Mouse (Mus musculus) WW6 (cell line): ENCODE results near the gene Cers6.

ENCODE experiments used
- DNase-seq: peaks from one replicate; pipeline ENCODE4 v3.0.0-alpha.2; 2013; ENCODE audit warnings: low read depth, low spot score

The Cers6 gene

DNA sequence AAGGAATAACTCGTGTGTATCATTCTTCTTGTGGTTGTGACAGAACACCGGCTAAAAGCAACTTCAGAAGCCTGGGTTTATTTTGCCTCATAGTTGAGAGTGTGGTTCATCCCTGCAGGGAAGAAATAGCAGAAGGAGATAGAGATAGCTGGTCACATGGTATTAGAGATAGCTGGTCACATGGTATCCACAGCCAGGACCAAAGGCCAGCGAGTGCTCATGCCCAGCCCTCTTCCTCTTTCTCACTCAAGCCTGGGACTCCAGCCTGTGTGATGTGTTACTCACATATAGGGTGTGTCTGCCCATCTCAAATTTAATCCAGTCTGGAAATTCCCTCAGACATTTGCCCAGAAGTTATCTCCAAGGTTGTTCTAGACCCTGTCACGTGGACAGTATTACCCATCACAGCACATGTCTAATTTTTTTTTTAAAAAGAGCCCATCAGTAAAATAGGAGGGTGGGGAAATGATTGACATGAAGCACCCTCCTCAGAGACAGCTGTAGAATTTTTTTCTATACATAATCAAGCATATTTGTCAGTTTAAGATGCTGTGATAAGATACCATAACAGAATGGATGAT, 17.9 kb downstream of the Cers6 start:
- no peak for DNase-seq

DNA sequence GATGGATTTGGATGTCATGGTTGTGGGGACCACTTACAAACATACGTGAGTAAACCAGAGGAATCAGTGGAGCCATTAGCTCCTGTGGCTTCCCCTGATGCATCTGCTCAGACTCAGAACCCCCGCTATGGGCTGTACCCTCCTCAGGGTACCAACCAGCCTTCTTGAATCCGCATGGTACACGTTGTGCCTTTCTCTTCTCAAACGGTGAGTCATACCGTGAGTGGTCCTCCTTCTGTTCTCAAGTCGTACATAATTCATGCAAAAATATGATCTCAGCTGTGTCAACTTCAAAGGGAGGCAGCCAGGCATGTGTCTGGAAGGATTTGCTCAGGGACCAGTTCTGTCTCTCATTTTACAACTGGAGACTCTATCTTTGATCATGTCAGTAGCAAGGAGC, 23.3 kb downstream of the Cers6 start:
- DNase-seq, result no peak

DNA sequence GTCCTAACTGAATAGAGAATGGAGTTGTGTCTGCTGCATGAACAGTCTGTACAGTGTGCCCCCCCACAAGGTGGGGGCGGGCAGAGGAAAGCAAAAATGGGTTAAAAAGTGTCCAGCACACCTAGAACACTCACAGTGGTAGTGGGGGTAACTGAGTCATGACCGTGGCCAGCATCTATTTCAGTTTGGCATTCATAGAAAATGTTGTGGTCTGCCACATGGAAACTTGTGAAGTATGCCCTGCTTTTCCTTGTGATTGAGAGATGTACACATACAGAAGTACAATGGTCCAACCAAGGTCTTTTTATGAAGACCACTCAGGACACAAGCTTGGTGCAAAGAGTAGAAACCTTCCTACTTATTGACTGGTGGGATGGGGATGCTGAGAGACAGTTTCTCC, 24.0 kb downstream of the Cers6 start:
- no peak for DNase-seq

DNA sequence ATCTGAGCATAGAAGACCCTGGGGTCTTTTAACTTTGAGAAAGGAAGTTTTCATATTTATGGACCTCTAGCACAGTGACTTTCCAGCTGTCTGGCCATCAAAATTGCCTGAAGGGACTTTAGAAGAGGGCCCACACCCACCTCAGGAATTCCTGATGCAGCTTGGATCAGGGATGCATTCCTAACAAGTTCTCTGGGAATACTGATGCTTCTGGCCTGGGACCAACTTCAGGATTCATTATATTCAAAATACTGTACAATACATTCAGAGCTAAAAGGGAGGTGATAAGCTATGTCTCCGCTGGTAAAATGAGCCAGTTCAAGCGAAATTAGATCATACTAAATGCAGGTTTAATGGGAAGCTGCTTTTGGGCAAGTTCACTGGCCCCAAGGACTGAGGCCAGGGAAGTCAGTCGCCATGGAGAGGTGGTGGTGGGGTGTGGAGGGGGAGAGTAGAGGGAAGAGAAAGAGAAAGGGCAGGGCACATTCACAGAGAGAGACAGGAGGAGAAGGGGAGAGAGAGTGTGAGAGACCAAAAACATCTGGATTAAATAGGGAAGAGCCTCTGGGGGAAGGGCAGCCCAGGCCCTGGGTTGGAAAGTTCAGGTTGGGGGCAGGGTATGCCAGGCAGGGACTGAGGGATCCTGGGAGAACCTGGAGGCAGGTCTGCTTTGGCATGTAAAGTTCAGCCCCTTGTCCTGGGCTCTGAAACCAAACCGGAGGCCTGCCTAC, 24.7 kb downstream of the Cers6 start:
- no peak for DNase-seq

DNA sequence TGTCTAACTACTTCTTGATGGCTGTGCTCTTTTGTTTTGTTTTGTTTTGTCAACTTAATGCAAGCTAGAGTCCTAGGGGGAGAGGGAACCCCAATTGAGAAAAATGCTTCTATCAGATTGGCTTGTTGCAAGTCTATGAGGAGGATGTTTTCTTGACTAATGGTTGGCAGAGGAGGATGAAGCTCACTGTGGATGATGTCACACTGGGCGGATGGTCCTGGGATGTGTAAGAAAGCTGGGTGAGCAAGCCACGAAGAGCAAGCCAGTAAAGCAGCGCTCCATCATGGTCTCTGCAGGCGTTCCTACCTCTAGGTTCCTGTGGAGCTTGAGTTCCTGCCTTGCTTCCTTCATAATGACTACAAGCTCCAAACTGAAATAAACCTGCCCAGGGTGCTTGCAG, 25.4 kb downstream of the Cers6 start:
- no peak for DNase-seq

DNA sequence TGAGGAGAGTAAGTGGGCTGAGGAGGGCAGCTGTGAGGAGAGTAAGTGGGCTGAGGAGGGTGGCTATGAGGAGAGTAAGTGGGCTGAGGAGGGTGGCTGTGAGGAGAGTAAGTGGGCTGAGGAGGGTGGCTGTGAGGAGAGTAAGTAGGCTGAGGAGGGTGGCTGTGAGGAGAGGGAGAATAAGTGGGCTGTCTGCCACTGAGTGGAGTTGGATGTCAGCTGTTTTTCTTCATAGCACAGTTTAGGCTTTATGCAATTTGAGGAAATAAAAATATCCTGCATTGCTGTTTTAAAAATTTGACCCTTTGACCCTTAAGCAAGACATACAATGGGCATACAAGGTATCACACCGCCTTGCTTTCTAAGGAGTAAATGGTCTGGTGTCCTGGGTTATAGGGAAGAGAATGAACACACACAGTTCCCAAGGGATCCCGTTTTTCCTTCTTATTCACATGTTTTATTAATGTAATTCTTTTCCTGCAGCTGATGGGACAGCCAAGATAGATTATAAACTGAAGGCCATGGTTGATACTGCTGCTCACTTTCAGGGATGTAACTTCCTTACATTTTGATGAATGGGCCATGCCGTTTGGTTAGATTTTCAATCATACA, 27.0 kb downstream of the Cers6 start:
- DNase-seq, result no peak

DNA sequence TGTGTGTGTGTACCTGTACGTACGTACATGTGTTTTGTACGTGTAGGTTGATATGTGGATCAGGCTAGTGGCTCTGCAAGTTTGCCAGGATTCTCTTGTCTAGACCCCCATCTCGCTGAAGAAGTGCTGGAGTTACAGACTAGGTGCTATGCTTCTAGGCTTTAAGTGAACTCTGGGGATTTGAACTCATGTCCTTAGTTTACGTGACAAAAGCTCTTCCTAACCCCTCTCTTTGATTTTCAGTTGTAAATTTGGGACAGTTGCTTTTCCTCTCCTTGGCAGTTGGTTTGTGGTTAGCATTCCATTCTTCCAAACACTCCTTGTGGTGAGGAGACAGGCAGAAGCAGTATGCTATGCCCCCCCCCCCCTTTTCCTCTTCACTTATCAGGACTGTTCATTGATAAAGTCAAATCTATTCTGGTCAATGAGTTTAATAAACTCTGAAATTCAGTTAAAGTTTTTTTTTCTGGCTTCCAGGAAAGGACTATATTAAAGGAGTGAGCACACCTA, 28.5 kb downstream of the Cers6 start:
- no peak for DNase-seq

DNA sequence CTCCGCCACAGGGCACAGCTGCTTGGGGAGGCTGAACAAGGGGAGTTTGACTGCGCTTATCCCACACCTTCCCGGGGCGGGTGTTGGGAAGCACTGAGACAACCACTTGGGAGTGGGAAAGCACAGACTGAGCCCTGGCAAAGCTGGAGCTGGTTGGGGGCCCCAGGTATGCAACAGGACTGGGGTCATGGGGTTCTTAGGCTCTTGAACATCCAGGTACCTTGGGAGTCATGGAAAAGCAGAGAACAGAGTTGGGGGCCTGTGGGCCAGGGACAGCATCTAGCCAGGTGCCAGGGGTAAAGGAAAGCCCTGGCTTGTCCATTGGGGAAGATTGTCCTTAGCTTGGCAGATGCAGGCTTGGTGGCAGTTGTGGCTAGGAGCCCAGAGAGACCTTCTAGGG, 31.2 kb downstream of the Cers6 start:
- DNase-seq, result no peak

DNA sequence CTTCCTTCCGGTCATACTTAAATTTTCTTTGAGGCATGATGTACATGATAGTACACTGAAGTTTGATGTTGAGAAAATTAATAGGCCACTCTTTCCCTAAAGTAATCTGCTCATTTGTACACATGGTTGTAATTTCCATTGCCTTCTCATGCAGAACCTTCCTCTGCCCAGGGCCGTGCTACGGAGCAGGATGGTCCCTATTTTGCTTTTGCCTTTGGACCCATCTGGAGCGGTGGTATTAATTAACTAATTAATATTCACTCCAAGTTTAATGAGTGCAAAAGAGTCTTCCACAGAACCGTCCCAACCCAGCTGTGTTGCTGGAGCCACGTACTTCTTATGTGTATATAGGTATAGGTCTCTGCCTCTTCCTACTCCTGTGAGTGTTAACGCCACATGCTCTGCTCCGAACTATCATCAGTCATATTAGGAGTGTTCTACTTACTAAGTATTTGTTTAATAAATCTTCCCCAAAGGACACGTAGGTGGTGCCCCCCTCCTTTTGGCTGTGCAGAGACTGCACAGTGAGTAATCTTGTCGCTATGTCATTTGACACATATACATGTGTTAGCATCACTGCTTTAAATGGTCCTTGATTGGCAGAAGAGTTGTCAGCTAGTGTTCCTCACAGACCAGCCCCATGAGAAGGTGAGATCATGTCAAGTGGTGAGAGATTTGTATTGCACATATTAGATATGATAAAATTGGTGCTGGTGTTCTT, 34.0 kb downstream of the Cers6 start:
- no peak for DNase-seq

DNA sequence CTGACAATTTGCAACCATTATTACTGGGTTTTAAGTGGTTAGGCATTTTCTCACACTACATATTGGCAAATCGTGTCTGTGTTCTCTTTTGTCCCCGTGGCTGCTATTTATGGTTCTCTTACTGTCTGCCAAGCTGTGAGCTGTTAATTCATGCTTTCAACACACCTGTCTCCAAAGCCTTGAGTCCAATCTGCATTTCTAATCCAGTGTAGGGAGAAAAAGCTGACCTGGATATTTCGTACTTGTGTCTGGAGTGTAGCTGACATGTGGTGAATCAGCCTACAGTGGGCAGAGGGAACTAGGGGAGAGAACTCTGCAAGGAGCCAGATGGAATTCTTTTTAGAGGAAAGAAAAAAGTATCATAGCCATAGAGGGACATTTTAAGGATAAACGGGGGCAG, 35.0 kb downstream of the Cers6 start:
- no peak for DNase-seq

DNA sequence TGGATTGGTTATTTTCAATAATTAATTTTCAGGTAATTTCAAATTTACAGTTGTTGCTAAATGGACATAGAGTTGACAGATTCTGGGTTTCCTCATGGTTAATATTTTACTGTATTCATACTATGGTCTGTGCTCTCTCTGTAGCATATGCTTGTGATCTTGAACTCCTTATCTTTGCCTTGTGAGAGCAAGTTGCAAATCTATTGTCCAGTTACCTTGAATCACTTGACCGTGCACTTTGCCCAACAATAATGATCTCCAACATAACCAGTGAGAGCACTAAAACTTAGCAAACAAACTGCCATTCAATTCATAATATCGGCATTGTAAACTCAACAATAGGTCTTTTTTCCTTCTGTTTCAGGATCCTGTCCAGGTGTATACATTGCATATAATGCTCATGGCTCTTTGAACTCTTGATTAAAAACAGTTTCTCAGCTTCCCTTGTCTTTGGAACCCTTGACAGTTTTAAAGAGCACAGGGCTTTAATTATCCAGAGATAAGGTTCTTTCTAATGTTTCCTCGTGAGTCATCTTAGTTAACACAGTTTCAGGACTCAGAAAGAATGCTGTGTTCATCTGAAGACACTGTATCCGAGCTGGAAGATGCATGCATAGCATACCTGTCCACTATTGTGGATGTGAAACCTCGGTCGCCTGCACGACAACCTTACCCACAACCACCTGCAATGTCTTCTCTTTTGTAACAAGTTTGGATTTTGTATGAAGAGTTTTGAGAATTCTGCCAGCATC, 38.7 kb downstream of the Cers6 start:
- DNase-seq, result no peak

DNA sequence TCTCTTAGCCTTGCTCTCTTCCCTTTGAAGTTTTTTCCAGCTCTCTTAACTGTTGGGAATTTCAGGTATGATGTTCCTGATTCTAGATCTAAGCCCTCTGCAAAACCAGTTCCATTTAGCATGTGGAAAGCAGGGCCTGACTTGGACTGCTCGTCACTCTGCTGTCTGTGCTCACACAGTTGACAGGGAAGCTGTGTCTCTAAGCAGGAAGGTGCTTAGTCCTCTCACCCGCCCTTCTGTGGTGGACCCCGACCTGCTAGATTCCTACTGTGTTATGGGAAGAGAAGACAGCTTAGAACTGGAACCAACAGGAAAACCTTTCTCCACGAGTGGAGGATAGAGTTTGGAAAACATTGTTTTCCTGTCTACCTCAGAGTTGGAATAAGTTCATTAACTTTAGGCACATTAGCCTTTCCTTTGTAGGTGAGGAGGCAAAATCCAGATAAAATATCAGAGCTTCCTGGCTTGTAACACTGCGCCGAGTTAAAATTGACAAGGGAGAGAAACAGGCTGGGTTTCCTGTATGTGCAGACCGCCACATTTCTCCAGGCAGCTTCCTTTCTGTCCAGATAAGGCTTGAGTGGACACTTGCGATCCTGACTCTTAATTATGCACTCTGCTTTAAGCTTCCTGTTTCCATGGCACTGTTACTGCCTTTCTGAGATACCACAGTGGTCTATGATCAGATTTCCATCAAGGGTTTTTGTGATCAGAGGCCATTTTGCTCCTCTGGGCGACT, 39.6 kb downstream of the Cers6 start:
- no peak for DNase-seq

DNA sequence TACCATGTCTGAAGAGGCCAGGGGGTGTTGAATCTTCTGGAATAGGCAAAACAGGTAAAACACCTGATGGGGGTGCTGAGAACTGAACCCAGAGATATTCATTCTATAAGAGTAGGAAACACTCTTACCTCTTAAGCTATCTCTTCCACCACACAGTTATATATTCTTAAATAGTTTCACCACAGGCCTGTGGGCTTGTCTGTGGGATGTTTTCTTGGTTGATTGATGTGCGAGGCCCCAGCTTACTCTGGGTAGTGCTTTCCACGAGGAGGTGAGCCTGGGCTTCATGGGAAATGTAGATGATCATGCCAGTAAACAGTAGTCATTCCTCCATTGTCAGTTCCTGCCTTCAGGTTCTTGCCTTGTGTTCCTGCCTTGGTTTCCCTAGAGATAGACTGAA, 40.5 kb downstream of the Cers6 start:
- no peak for DNase-seq

DNA sequence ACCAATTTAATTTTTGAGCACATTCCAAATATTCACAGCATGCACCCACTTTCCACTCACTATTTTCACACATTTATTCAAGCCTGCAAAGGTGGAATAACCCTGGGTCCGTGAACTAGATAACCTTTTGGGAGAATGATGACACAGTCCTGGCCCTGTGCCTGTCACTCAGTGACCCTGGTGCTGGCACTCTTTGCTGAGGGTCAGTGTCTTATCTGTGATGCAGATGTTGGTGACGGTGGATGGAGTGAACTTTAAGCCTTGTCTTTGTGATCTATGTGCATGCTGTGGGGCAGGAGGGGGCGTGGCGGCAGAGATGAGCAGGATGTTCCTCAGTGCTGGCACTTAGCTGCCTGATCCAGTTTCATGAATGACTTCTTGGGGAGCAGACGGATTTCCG, 41.3 kb downstream of the Cers6 start:
- DNase-seq, result no peak

DNA sequence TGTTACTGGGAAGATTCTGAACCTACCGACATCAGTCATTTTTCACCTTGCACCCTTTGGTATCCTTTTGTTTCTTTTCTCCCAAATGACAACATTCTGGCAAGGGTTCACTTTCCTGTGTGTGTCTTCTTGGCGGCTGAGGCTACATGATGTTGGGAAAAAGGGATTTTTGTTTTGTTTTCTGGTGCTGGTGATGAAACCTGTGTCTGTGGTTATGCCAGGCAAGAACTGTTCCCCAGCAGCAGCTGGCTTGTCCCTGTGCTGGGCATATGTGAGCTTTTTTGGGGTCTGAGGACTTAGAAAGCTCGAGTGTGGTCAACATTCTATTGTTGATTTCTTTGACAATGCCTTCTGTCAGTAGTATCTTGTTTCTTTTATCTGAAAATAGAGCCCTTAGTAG, 45.7 kb downstream of the Cers6 start:
- DNase-seq, result no peak

DNA sequence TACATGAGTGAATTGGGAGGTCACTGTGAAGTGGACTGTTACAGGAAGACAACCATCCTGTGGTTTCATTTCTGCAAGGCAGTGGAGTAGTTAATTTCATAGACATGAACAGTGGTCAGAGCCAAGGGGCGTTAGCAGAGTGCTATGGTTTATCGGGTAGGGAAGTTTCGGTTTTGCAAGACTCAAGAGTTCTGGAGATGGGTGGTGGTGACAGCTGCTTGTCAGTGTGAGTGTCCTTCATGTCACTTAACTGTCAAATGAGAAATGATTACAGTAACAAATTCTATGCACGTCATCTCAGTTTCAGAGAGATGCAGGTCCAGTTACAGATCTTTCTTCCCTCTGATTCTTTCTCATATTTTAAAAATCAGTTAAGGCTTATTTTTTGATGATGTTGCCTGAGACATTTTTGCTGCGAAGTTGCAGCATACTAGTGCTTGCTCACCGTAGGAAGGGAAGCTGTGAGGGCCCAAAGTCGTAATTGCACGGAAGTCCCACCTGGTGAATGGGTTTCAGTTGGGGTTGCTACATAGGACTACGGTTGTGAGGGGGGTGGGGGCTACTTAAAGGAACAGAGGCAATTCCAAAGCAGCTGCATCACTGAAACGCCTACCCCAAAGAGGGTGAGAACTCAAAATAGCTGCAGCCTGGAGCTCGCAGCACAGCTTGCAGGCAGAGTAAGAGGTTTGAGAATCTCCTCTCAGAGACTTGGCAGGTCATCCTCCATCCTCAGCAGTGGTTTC, 46.7 kb downstream of the Cers6 start:
- DNase-seq, result no peak

DNA sequence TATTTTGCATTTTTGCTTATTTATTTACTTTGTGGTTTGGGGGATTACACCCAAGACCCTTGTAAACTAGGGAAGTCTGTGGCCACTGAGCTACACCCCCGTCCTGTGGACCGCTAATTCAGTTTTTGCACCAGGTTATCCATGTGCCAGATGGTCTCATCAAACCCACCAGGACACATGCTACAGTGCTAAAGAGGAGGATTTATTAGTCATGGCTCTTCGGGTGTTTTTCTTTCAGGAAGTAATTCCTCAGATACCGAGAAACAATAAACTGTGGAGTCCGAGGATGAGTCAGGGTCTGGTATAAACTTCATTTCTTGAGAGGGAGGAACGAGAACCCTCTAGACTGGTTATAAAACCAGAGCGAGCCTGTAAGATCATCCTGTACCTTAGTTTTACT, 49.5 kb downstream of the Cers6 start:
- DNase-seq, result no peak

DNA sequence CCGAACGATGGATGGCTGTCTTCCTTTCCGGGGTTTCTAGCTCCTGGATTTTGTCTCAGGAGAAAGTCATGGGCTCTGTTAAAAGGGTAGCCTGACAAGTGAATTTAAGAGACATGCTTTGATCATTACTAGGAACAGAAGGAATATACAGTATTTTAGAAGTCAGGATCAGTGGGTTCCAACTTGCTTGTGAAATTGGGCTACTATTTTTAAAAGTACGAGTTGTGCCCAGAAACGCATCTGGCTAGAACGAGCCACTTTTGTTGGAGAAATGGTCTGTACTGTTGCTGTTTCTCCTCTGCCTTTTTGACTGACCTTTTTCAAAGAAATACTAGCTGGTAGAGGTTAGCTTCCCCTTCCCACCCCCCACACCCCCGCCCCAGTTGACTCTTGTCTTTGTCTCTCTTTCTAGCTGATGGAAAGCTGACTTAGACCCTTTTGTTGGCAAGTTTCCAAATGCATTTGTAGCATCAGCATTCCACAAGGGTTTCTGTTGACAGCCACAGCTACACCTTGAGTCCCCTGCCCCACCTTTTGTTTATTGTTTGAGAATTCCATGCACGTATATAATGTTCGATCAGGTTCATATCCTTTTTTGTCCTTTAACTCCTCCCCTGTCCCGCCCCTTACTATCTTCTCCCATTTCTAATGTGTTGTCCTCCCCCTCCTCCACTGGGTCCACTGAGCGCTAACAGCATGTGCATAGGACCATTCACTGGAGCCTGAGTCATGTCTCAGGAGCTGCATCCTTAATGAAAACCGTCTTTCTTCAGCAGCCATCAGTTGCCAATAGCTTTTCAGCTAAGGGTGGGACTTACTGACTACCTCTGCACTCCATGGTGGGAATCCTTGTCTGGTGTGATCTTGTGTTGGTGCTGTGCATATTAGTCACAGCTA, 50.6 kb downstream of the Cers6 start:
- DNase-seq, result no peak

DNA sequence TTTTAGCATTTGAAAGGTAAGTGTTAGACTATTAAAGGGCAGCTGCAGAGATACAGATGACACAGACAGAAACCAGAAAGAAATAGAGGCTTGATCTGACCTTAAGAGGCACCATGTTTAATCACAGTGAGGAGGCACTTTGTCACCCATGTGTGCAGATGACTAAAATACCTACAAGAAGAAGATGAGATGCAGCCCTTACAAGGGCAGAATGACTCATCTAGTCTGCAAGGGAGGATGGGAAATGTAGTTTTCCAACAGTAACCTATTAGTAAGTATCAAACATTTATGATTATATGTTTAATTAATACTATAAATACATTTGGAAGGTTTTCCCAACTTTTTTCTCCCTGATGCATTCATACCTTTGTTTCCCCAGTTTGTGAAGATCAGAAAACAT, 54.5 kb downstream of the Cers6 start:
- DNase-seq, result no peak
